Mouse (Mus musculus) embryonic facial prominence, embryonic 15.5 days (tissue): ENCODE data around the gene Lat2. TPM values are rescaled to one million over a fixed set of nuclear protein-coding genes. Genes with fewer than 3 reads are reported as not detected.
A peak's percentile ranks its signal among the peaks of the same experiment; 100 is the strongest.

ENCODE experiments used
- ATAC-seq: fragments of 200-750 bp; cut with Nextera tagmentation; 2 replicates; pipeline ENCODE4 v1.8.0; 2017; ENCODE audit warnings: low read depth, moderate TSS enrichment; ENCODE audit not compliant: insufficient number of reproducible peaks, low FRiP score, low TSS enrichment
- H3K27ac ChIP-seq: fragments of 300-500 bp; sonication (generic); replicated peaks from 2 replicates; pipeline ENCODE4 v1.5.1; 2015; ENCODE audit warnings: mild to moderate bottlenecking, inconsistent platforms
- H3K27me3 ChIP-seq: fragments of 300-500 bp; sonication (generic); 2 replicates; pipeline ENCODE4 v1.6.1; 2015; ENCODE audit warnings: inconsistent platforms
- H3K36me3 ChIP-seq: fragments of 300-500 bp; sonication (generic); 2 replicates; pipeline ENCODE4 v1.6.1; 2015; ENCODE audit warnings: mild to moderate bottlenecking, inconsistent platforms
- H3K4me1 ChIP-seq: fragments of 300-500 bp; sonication (generic); 2 replicates; pipeline ENCODE4 v1.6.1; 2015; ENCODE audit warnings: inconsistent platforms
- H3K4me2 ChIP-seq: fragments of 300-500 bp; sonication (generic); replicated peaks from 2 replicates; pipeline ENCODE4 v1.6.1; 2015; ENCODE audit warnings: mild to moderate bottlenecking, inconsistent platforms
- H3K4me3 ChIP-seq: fragments of 300-500 bp; sonication (generic); replicated peaks from 2 replicates; pipeline ENCODE4 v1.5.1; 2015; ENCODE audit warnings: mild to moderate bottlenecking, inconsistent platforms
- H3K9ac ChIP-seq: fragments of 300-500 bp; sonication (generic); 2 replicates; pipeline ENCODE4 v1.6.1; 2015; ENCODE audit warnings: inconsistent platforms
- H3K9me3 ChIP-seq: fragments of 300-500 bp; sonication (generic); replicated peaks from 2 replicates; pipeline ENCODE4 v1.6.1; 2016; ENCODE audit warnings: inconsistent platforms
- WGBS: fragments of 180-500 bp; shearing (Covaris S2); methylation state at CpG from one replicate; pipeline ENCODE4 v1.1.7; 2015; 5-methylcytosine and 5-hydroxymethylcytosine counted together
- microRNA-seq: library from miRNA; unstranded; fragments of <30 nt; microRNA quantifications from one replicate; pipeline ENCODE4, GENCODE M21; 2016; ENCODE audit warnings: borderline number of aligned reads
- polyA plus RNA-seq: library from polyadenylated mRNA; unstranded; fragments of >200 nt; fragmentation: Nextera tagmentation; extraction: Ambion mirVana; gene quantifications from 2 replicates; pipeline ENCODE4 v1.2.1, GENCODE M21; 2015

The Lat2 gene
- polyA plus RNA-seq, 1 experiment from 2014 or later, result 4.6 TPM

DNA sequence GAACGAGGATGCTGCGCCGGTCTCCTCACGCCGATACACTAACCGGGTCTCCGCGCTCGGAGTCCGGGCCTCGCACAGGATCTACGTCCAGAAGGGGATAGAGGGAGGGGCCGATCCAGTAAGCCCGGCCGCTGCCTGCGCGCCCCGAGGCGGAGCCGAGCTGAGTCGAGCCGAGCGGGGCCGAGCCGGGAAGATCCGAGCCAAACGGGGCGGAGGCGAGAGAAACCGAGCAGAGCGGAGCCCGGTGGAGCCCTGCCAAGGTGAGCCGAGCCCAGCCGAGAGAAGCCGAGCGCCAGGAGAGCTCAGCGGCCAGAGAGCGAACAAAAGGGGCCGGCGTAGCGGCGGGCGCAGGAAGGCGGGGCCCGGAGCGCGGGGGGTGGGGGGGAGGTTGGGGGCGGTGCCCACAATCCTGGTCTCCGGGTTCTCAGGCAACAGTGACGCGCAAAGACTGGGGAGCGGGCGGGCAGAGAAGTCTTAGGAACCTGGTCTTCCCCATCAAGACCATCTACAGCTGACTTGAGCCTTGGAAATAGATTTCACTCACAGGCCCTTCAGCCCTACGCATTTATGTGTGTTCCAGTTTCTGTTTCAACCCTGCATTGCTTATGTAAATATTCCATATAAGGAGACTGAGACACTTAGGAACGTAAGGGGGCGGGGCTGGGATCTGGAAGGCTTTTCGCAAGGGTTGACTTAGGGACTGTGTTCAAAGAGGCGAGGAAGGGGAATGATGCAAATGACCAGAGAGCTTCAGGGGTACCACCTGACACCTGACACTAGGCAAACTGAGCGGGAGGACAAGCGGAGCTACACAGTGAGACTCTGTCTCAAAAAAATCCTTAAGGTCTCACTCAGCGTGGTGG is 62.5 kb downstream of the Lat2 start, which contains the start of gene Clip2:
Clip2 (minus strand) TSS at position 325 of the 863 bp plus-strand sequence.
- Histone ChIP-seq H3K9ac (peak within 1 kb of the TSS; percentile 89), H3K27me3 (no peaks in the 10 kb centered on the region), H3K36me3 (no peaks in the 10 kb centered on the region), H3K9me3 (no peaks in the 10 kb centered on the region), H3K4me1 (peaks cover 58% of the 10 kb centered on the region), H3K27ac (peak within 1 kb of the TSS; percentile 98), H3K4me2 (peak within 1 kb of the TSS; percentile 90), H3K4me3 (peak within 1 kb of the TSS; percentile 85)
- WGBS, result 2% methylated on average over 61 of the region's 61 CpGs
- ATAC-seq, result peak; percentile 95

GRCm38 (mm10) chr5:134551233-134552109 is 63.4 kb downstream of the Lat2 start:
- peak overlapping the region; percentile 89 for H3K9ac ChIP-seq
- H3K27ac ChIP-seq, result peak overlapping the region; percentile 98
- ATAC-seq, result 0 out of 2 replicates have a peak, but pooled peaks have one; percentile 8
- H3K4me2 ChIP-seq, result peak overlapping the region; percentile 90
- no peaks in the 10 kb centered on the region for H3K27me3 ChIP-seq
- peaks cover 58% of the 10 kb centered on the region for H3K4me1 ChIP-seq
- H3K4me3 ChIP-seq, result peak overlapping the region; percentile 85
- 1% methylated on average over 52 of the region's 52 CpGs for whole genome bisulfite sequencing
- H3K9me3 ChIP-seq, result no peaks in the 10 kb centered on the region
- no peaks in the 10 kb centered on the region for H3K36me3 ChIP-seq

DNA sequence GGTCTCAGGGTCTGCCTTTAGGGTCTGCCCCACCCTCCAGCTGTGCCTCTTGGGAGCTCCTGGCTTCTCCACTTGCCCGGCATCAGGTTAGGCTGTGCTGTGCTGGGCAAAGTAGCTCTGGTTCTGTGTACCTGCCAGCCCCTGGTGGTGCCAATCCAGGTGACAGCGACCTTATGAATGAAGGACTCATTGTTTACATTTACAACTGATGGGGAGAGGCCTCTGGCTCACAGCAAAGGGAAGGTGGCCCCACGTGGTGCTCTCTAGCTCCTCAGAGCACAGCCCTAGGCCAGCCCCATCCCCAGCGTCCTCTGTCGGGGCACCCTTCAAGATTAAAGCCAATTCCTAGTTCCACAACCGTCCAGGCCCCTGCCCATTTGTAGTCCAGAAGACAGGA is 64.0 kb downstream of the Lat2 start:
- H3K4me1 ChIP-seq, result peaks cover 55% of the 10 kb centered on the region
- H3K27me3 ChIP-seq, result no peaks in the 10 kb centered on the region
- H3K4me2 ChIP-seq, result peak overlapping the region; percentile 90
- H3K27ac ChIP-seq, result peak overlapping the region; percentile 98
- H3K4me3 ChIP-seq, result peak overlapping the region; percentile 85
- no peaks in the 10 kb centered on the region for H3K9me3 ChIP-seq
- WGBS, result 9% methylated on average over 6 of the region's 6 CpGs
- no peaks in the 10 kb centered on the region for H3K36me3 ChIP-seq
- no peak for ATAC-seq
- H3K9ac ChIP-seq, result peak overlapping the region; percentile 89

Small RNAs within 50 kb of the gene (microRNA-seq; reads per million reads assigned to microRNA genes)
- not detected for gene Mir7228

Other genes starting within 250 kb of the Lat2 start
- gene Gtf2ird1, start 158.3 kb downstream of the Lat2 start, polyA plus RNA-seq, result 114 and 123 TPM in 2 replicates
- gene Clip2, start 62.6 kb downstream of the Lat2 start, polyA plus RNA-seq, result 4.3 and 4.4 TPM in 2 replicates
- gene Syna, start 54.9 kb downstream of the Lat2 start, polyA plus RNA-seq, result 0.26 and 0.41 TPM in 2 replicates
- 234 and 238 TPM in 2 replicates for gene Rfc2, start 33.7 kb downstream of the Lat2 start, polyA plus RNA-seq
- 421 and 433 TPM in 2 replicates for gene Eif4h, start 24.5 kb upstream of the Lat2 start, polyA plus RNA-seq
- gene Limk1, start 73.6 kb upstream of the Lat2 start, polyA plus RNA-seq, result 7.8 and 9.0 TPM in 2 replicates
- 289 and 312 TPM in 2 replicates for gene Eln, start 132.3 kb upstream of the Lat2 start, polyA plus RNA-seq